Mouse (Mus musculus) midbrain, embryonic 11.5 days (tissue): ENCODE results near the gene Trim14. TPM values are rescaled to one million over a fixed set of nuclear protein-coding genes. Genes with fewer than 3 reads are reported as not detected.

Experiments used
- ATAC-seq: fragments of 200-750 bp; cut with Nextera tagmentation; 2 replicates; pipeline ENCODE4 v1.8.0; 2017; ENCODE audit warnings: moderate TSS enrichment, moderate library complexity; ENCODE audit not compliant: low FRiP score
- DNase-seq: peaks from one replicate; pipeline ENCODE4 v3.0.0; 2015; ENCODE audit warnings: low spot score; ENCODE audit errors: missing footprints
- H3K27ac ChIP-seq: fragments of 300-500 bp; sonication (generic); 2 replicates; pipeline ENCODE4 v1.5.1; 2014; ENCODE audit warnings: low read depth, low read length
- H3K27me3 ChIP-seq: fragments of 300-500 bp; sonication (generic); 2 replicates; pipeline ENCODE4 v1.6.1; 2014; ENCODE audit warnings: mild to moderate bottlenecking, low read length, moderate library complexity, mixed read lengths; ENCODE audit not compliant: control insufficient read depth, insufficient read depth
- H3K36me3 ChIP-seq: fragments of 300-500 bp; sonication (generic); 2 replicates; pipeline ENCODE4 v1.6.1; 2014; ENCODE audit warnings: mild to moderate bottlenecking, low read length, moderate library complexity, mixed read lengths; ENCODE audit not compliant: control insufficient read depth, insufficient read depth
- H3K4me1 ChIP-seq: fragments of 300-500 bp; sonication (generic); 2 replicates; pipeline ENCODE4 v1.6.1; 2014; ENCODE audit warnings: low read length; ENCODE audit not compliant: control insufficient read depth, insufficient read depth
- H3K4me2 ChIP-seq: fragments of 300-500 bp; sonication (generic); 2 replicates; pipeline ENCODE4 v1.6.1; 2014; ENCODE audit warnings: mild to moderate bottlenecking, moderate library complexity
- H3K4me3 ChIP-seq: fragments of 300-500 bp; sonication (generic); 2 replicates; pipeline ENCODE4 v1.5.1; 2014; ENCODE audit warnings: low read depth, low read length
- H3K9ac ChIP-seq: fragments of 300-500 bp; sonication (generic); 2 replicates; pipeline ENCODE4 v1.6.1; 2014; ENCODE audit warnings: low read length
- H3K9me3 ChIP-seq: fragments of 300-500 bp; sonication (generic); 2 replicates; pipeline ENCODE4 v1.6.1; 2016; ENCODE audit warnings: low read length; ENCODE audit not compliant: control insufficient read depth
- whole genome bisulfite sequencing: fragments of 180-500 bp; shearing (Covaris S2); extraction: QIAGEN DNeasy Blood & Tissue Kit; methylation state at CpG from one replicate; pipeline ENCODE4 v1.1.7; 2014; 5-methylcytosine and 5-hydroxymethylcytosine counted together
- polyA plus RNA-seq: library from polyadenylated mRNA; unstranded; fragments of >200 nt; fragmentation: Nextera tagmentation; extraction: Ambion mirVana; gene quantifications from 2 replicates; pipeline ENCODE4 v1.2.1, GENCODE M21; 2014

Gene Trim14
- polyA plus RNA-seq, 1 experiment from 2014 or later = 0.46 TPM

- Histone ChIP-seq H3K4me2 (no peak overlapping the region), H3K9me3 (no peaks in the 10 kb centered on the region), H3K27ac (no peak overlapping the region), H3K9ac (no peak overlapping the region), H3K36me3 (no peaks in the 10 kb centered on the region), H3K4me1 (no peaks in the 10 kb centered on the region), H3K4me3 (no peak overlapping the region), H3K27me3 (no peaks in the 10 kb centered on the region)
- ATAC-seq = no peak
- no peak for DNase-seq
- WGBS = 79% methylated on average over 10 of the region's 10 CpGs
These were observed 18.5 kb upstream of the Trim14 start for GRCm38 (mm10) chr4:46554295-46555069.

GRCm38 (mm10) chr4:46553864-46554263 lies 17.9 kb upstream of the Trim14 start:
- 82% methylated on average over 1 of the region's 1 CpGs for WGBS

GRCm38 (mm10) chr4:46550406-46550805 lies 14.5 kb upstream of the Trim14 start:
- ATAC-seq (no peak), DNase-seq (no peak)
- WGBS = 72% methylated on average over 8 of the region's 8 CpGs
- Histone ChIP-seq H3K4me1 (no peaks in the 10 kb centered on the region), H3K9me3 (no peaks in the 10 kb centered on the region), H3K4me3 (no peak overlapping the region), H3K27me3 (no peaks in the 10 kb centered on the region), H3K9ac (no peak overlapping the region), H3K36me3 (no peaks in the 10 kb centered on the region), H3K27ac (no peak overlapping the region), H3K4me2 (no peak overlapping the region)

More at GRCm38 (mm10) chr4:46553864-46554263, 17.9 kb upstream of the Trim14 start:
- no peaks in the 10 kb centered on the region for H3K27me3 ChIP-seq
- H3K27ac ChIP-seq = no peak overlapping the region
- DNase-seq (no peak), ATAC-seq (no peak)
- H3K9me3 ChIP-seq = no peaks in the 10 kb centered on the region
- no peak overlapping the region for H3K4me2 ChIP-seq
- no peak overlapping the region for H3K9ac ChIP-seq
- no peaks in the 10 kb centered on the region for H3K4me1 ChIP-seq
- H3K4me3 ChIP-seq = no peak overlapping the region
- no peaks in the 10 kb centered on the region for H3K36me3 ChIP-seq

GRCm38 (mm10) chr4:46549979-46550378 lies 14.0 kb upstream of the Trim14 start:
- Histone ChIP-seq H3K9me3 (no peaks in the 10 kb centered on the region), H3K4me1 (no peaks in the 10 kb centered on the region), H3K27ac (no peak overlapping the region), H3K4me2 (no peak overlapping the region), H3K36me3 (no peaks in the 10 kb centered on the region), H3K4me3 (no peak overlapping the region), H3K27me3 (no peaks in the 10 kb centered on the region), H3K9ac (no peak overlapping the region)
- WGBS = 88% methylated on average over 9 of the region's 10 CpGs
- DNase-seq (peak; percentile 33), ATAC-seq (no peak)

GRCm38 (mm10) chr4:46546709-46547108 lies 10.8 kb upstream of the Trim14 start:
- no peak for ATAC-seq
- H3K27ac ChIP-seq = no peak overlapping the region
- H3K36me3 ChIP-seq = no peaks in the 10 kb centered on the region
- no peaks in the 10 kb centered on the region for H3K27me3 ChIP-seq
- no peak overlapping the region for H3K4me3 ChIP-seq
- whole genome bisulfite sequencing = 49% methylated on average over 6 of the region's 6 CpGs
- H3K9ac ChIP-seq = no peak overlapping the region
- H3K9me3 ChIP-seq = no peaks in the 10 kb centered on the region
- DNase-seq = no peak
- no peaks in the 10 kb centered on the region for H3K4me1 ChIP-seq
- H3K4me2 ChIP-seq = no peak overlapping the region

GRCm38 (mm10) chr4:46545498-46545897 lies 9.6 kb upstream of the Trim14 start:
- DNase-seq (peak; percentile 2), ATAC-seq (no peak)
- H3K4me3 ChIP-seq = no peak overlapping the region
- H3K36me3 ChIP-seq = no peaks in the 10 kb centered on the region
- no peak overlapping the region for H3K9ac ChIP-seq
- no peaks in the 10 kb centered on the region for H3K27me3 ChIP-seq
- no peak overlapping the region for H3K27ac ChIP-seq
- no peaks in the 10 kb centered on the region for H3K4me1 ChIP-seq
- 13% methylated on average over 9 of the region's 9 CpGs for WGBS
- no peaks in the 10 kb centered on the region for H3K9me3 ChIP-seq
- H3K4me2 ChIP-seq = no peak overlapping the region

GRCm38 (mm10) chr4:46544313-46544712 lies 8.4 kb upstream of the Trim14 start:
- H3K4me3 ChIP-seq = no peak overlapping the region
- H3K9me3 ChIP-seq = no peaks in the 10 kb centered on the region
- no peaks in the 10 kb centered on the region for H3K4me1 ChIP-seq
- DNase-seq (peak; percentile 72), ATAC-seq (no peak)
- no peak overlapping the region for H3K9ac ChIP-seq
- no peak overlapping the region for H3K27ac ChIP-seq
- H3K36me3 ChIP-seq = no peaks in the 10 kb centered on the region
- WGBS = 38% methylated on average over 1 of the region's 1 CpGs
- H3K4me2 ChIP-seq = no peak overlapping the region
- H3K27me3 ChIP-seq = no peaks in the 10 kb centered on the region

GRCm38 (mm10) chr4:46543366-46544050 lies 7.6 kb upstream of the Trim14 start:
- ATAC-seq (no peak), DNase-seq (peak; percentile 77)
- no peaks in the 10 kb centered on the region for H3K27me3 ChIP-seq
- H3K27ac ChIP-seq = no peak overlapping the region
- no peak overlapping the region for H3K9ac ChIP-seq
- H3K4me2 ChIP-seq = no peak overlapping the region
- H3K9me3 ChIP-seq = no peaks in the 10 kb centered on the region
- H3K36me3 ChIP-seq = no peaks in the 10 kb centered on the region
- 92% methylated on average over 13 of the region's 13 CpGs for WGBS
- H3K4me1 ChIP-seq = no peaks in the 10 kb centered on the region
- H3K4me3 ChIP-seq = no peak overlapping the region

GRCm38 (mm10) chr4:46541707-46542106 lies 5.8 kb upstream of the Trim14 start:
- H3K4me1 ChIP-seq = no peaks in the 10 kb centered on the region
- WGBS = 47% methylated on average over 8 of the region's 9 CpGs

More at GRCm38 (mm10) chr4:46541707-46542106, 5.8 kb upstream of the Trim14 start:
- H3K9ac ChIP-seq = no peak overlapping the region
- H3K4me2 ChIP-seq = no peak overlapping the region
- no peak overlapping the region for H3K27ac ChIP-seq
- peak; percentile 64 for DNase-seq
- H3K36me3 ChIP-seq = no peaks in the 10 kb centered on the region
- no peak overlapping the region for H3K4me3 ChIP-seq
- H3K9me3 ChIP-seq = no peaks in the 10 kb centered on the region
- no peak for ATAC-seq
- H3K27me3 ChIP-seq = peaks cover 5% of the 10 kb centered on the region; the same call in 1 of the 2 replicates
